Mouse (Mus musculus) midbrain, embryonic 11.5 days (tissue): ENCODE measurements around the gene Cd151. TPM values are rescaled to one million over a fixed set of nuclear protein-coding genes. Genes with fewer than 3 reads are reported as not detected.

Experiments
- ATAC-seq: fragments of 200-750 bp; cut with Nextera tagmentation; 2 replicates; pipeline ENCODE4 v1.8.0; 2017; ENCODE audit warnings: moderate TSS enrichment, moderate library complexity; ENCODE audit not compliant: low FRiP score
- DNase-seq: peaks from one replicate; pipeline ENCODE4 v3.0.0; 2015; ENCODE audit warnings: low spot score; ENCODE audit errors: missing footprints
- H3K27ac ChIP-seq: fragments of 300-500 bp; sonication (generic); 2 replicates; pipeline ENCODE4 v1.5.1; 2014; ENCODE audit warnings: low read depth, low read length
- H3K27me3 ChIP-seq: fragments of 300-500 bp; sonication (generic); 2 replicates; pipeline ENCODE4 v1.6.1; 2014; ENCODE audit warnings: mild to moderate bottlenecking, low read length, moderate library complexity, mixed read lengths; ENCODE audit not compliant: control insufficient read depth, insufficient read depth
- H3K36me3 ChIP-seq: fragments of 300-500 bp; sonication (generic); 2 replicates; pipeline ENCODE4 v1.6.1; 2014; ENCODE audit warnings: mild to moderate bottlenecking, low read length, moderate library complexity, mixed read lengths; ENCODE audit not compliant: control insufficient read depth, insufficient read depth
- H3K4me1 ChIP-seq: fragments of 300-500 bp; sonication (generic); 2 replicates; pipeline ENCODE4 v1.6.1; 2014; ENCODE audit warnings: low read length; ENCODE audit not compliant: control insufficient read depth, insufficient read depth
- H3K4me2 ChIP-seq: fragments of 300-500 bp; sonication (generic); 2 replicates; pipeline ENCODE4 v1.6.1; 2014; ENCODE audit warnings: mild to moderate bottlenecking, moderate library complexity
- H3K4me3 ChIP-seq: fragments of 300-500 bp; sonication (generic); 2 replicates; pipeline ENCODE4 v1.5.1; 2014; ENCODE audit warnings: low read depth, low read length
- H3K9ac ChIP-seq: fragments of 300-500 bp; sonication (generic); 2 replicates; pipeline ENCODE4 v1.6.1; 2014; ENCODE audit warnings: low read length
- H3K9me3 ChIP-seq: fragments of 300-500 bp; sonication (generic); 2 replicates; pipeline ENCODE4 v1.6.1; 2016; ENCODE audit warnings: low read length; ENCODE audit not compliant: control insufficient read depth
- WGBS: fragments of 180-500 bp; shearing (Covaris S2); extraction: QIAGEN DNeasy Blood & Tissue Kit; methylation state at CpG from one replicate; pipeline ENCODE4 v1.1.7; 2014; 5-methylcytosine and 5-hydroxymethylcytosine counted together
- polyA plus RNA-seq: library from polyadenylated mRNA; unstranded; fragments of >200 nt; fragmentation: Nextera tagmentation; extraction: Ambion mirVana; gene quantifications from 2 replicates; pipeline ENCODE4 v1.2.1, GENCODE M21; 2014

The Cd151 gene
- polyA plus RNA-seq, 1 experiment from 2014 or later = 36.6 TPM

DNA sequence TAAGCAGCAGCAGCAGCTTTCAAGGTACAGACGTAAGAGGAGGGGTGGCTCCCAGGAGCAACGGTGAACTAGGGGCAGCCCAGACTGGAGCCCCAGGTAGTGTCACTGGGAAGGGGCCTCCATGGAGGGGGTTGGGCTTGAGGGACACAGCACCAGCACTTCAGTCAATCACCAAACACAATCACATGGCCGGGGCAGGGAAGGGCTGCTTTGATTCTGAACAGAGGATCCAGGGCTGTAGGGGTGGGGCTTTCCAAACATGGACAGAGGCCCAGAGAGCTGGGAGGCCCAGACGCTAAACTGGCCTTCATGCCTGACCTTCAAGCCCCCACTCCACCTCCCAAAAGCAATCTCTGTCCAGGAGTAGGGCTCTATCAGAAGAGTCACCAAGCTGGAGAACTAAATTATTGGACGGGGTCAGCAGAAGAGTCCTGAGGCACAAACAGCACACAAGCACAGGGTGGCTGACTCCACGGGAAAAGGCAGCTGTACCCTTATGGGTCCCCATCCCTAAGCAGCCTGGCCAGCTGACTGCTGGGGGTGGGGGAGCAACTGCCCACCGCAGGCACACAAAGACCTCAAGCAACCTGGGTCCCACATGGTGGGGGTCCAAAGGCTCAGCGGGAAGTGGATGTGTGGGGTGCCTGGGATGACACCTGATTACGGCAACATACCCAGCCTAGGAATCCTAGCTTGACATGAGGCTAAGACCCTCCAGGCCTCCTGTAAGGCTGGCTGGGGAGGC, 37.2 kb upstream of the Cd151 start:
- Histone ChIP-seq H3K27me3 (no peaks in the 10 kb centered on the region; the same call in 1 of the 2 replicates), H3K4me3 (no peak overlapping the region), H3K9ac (no peak overlapping the region), H3K27ac (no peak overlapping the region; the same call in 1 of the 2 replicates), H3K4me1 (peaks cover 25% of the 10 kb centered on the region), H3K36me3 (no peaks in the 10 kb centered on the region; the same call in 1 of the 2 replicates), H3K9me3 (no peaks in the 10 kb centered on the region), H3K4me2 (peak overlapping the region; percentile 59)
- ATAC-seq = peak; percentile 41
- DNase-seq = peak; percentile 82
- WGBS = 64% methylated on average over 9 of the region's 9 CpGs

DNA sequence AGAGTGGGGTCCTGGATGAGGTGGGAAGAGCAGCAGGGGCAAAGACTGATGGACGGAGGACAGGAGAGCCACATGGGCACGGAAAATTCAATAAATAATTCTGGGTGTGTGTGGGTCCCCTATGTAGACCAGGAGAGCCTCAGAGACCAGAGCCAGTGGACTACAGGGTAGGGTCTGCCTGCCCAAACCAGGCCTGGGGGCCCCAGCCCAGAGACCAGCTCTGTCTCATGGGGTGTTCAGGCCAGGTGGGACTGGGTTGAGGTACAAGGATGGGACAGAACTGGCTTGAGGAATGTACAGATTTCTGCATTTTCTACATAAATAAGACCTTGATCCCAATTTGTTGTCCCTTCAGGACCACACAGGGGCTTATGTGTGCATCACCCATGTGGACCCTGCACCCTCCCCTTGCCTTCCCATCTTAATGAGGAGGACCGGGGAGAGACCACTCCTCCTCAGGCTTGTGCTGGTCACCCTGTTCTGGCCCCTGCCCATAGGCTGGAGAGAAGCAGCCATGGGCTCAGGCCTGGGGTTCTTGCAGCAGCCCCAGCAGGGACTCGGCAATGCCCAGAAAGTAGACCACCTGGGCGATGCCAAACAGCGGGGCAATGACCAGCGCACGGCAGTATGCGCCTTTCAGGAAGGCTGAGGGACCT, 36.5 kb upstream of the Cd151 start:
- Histone ChIP-seq H3K36me3 (no peaks in the 10 kb centered on the region; the same call in 1 of the 2 replicates), H3K27me3 (no peaks in the 10 kb centered on the region; the same call in 1 of the 2 replicates), H3K27ac (no peak overlapping the region), H3K4me3 (no peak overlapping the region), H3K4me2 (no peak overlapping the region), H3K9me3 (no peaks in the 10 kb centered on the region), H3K9ac (no peak overlapping the region), H3K4me1 (peaks cover 30% of the 10 kb centered on the region)
- WGBS = 94% methylated on average over 9 of the region's 9 CpGs
- no peak for ATAC-seq
- DNase-seq = no peak

GRCm38 (mm10) chr7:141431434-141432185, 35.6 kb upstream of the Cd151 start:
- ATAC-seq (no peak), DNase-seq (no peak)
- no peaks in the 10 kb centered on the region for H3K27me3 ChIP-seq
- H3K4me3 ChIP-seq = no peak overlapping the region
- peaks cover 36% of the 10 kb centered on the region for H3K4me1 ChIP-seq
- no peaks in the 10 kb centered on the region; the same call in 1 of the 2 replicates for H3K36me3 ChIP-seq
- 96% methylated on average over 19 of the region's 19 CpGs for WGBS
- no peak overlapping the region for H3K4me2 ChIP-seq
- H3K27ac ChIP-seq = no peak overlapping the region
- H3K9me3 ChIP-seq = no peaks in the 10 kb centered on the region
- H3K9ac ChIP-seq = no peak overlapping the region

DNA sequence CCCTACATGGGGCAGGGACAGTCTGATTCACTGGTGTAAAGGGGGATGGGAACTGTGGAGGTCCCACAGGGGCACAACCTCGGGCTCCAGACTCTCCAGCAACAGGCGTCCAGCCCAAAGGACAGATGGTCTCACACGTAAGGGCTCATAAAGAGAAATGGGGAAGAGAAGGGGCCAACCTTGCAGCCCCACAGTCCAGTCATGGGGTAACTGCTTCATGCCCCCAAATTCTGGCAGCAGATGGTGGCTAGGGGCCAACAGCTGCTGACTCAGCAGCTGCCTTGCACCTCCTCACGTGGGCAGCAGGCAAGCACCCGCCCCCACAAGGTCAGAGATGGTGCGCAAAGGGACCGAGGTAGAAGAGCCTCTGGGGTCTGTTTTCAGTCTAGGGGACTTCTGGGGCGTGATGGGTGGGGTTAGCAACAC, 35.0 kb upstream of the Cd151 start:
- WGBS = 93% methylated on average over 8 of the region's 8 CpGs
- ATAC-seq = no peak
- Histone ChIP-seq H3K27ac (no peak overlapping the region), H3K4me3 (no peak overlapping the region), H3K27me3 (no peaks in the 10 kb centered on the region), H3K36me3 (no peaks in the 10 kb centered on the region; the same call in 1 of the 2 replicates), H3K9ac (no peak overlapping the region), H3K4me2 (no peak overlapping the region), H3K4me1 (peaks cover 42% of the 10 kb centered on the region), H3K9me3 (no peaks in the 10 kb centered on the region)
- peak; percentile 51 for DNase-seq

- WGBS = 93% methylated on average over 6 of the region's 6 CpGs
- Histone ChIP-seq H3K27me3 (no peaks in the 10 kb centered on the region), H3K36me3 (no peaks in the 10 kb centered on the region; the same call in 1 of the 2 replicates), H3K4me1 (peaks cover 42% of the 10 kb centered on the region), H3K9ac (peak overlapping the region; percentile 70; the same call in 1 of the 2 replicates), H3K27ac (no peak overlapping the region), H3K4me2 (no peak overlapping the region), H3K4me3 (no peak overlapping the region), H3K9me3 (no peaks in the 10 kb centered on the region)
- DNase-seq = peak; percentile 66
- no peak for ATAC-seq
These were observed 34.3 kb upstream of the Cd151 start for GRCm38 (mm10) chr7:141432741-141433516.

- Histone ChIP-seq H3K27ac (no peak overlapping the region), H3K9ac (peak overlapping the region; percentile 70), H3K4me1 (peaks cover 40% of the 10 kb centered on the region), H3K4me2 (peak overlapping the region; percentile 77), H3K4me3 (peak overlapping the region; percentile 41), H3K27me3 (no peaks in the 10 kb centered on the region), H3K9me3 (no peaks in the 10 kb centered on the region), H3K36me3 (no peaks in the 10 kb centered on the region; the same call in 1 of the 2 replicates)
- DNase-seq (no peak), ATAC-seq (no peak)
- WGBS = 68% methylated on average over 15 of the region's 15 CpGs
These were observed 33.4 kb upstream of the Cd151 start for GRCm38 (mm10) chr7:141433517-141434400.

DNA sequence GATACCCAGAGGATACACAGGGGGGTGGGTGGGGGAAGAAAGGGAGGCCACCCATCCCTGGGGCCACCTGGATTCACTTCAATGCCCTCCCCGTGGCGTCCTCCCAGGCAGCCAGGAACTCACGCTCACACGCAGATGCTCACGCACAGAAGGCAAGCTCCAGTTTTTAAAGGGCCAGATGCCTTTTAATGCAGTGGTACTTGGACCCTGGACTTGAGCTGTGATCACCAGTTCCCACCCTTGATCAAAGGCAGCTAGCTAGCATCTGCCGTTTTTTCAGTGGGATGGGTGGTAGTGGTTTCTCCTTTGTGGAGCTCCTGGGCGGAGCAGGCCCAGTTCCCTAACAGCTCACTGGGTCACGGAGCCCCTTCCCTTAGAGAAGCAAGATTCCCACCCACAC, 32.7 kb upstream of the Cd151 start:
- H3K9ac ChIP-seq = peak overlapping the region; percentile 70
- no peaks in the 10 kb centered on the region for H3K27me3 ChIP-seq
- ATAC-seq (no peak), DNase-seq (peak; percentile 94)
- peaks cover 34% of the 10 kb centered on the region for H3K4me1 ChIP-seq
- peak overlapping the region; percentile 41 for H3K4me3 ChIP-seq
- no peaks in the 10 kb centered on the region; the same call in 1 of the 2 replicates for H3K36me3 ChIP-seq
- no peaks in the 10 kb centered on the region for H3K9me3 ChIP-seq
- H3K27ac ChIP-seq = peak overlapping the region; percentile 33
- WGBS = 15% methylated on average over 8 of the region's 8 CpGs
- peak overlapping the region; percentile 77 for H3K4me2 ChIP-seq
